Mouse (Mus musculus) left cerebral cortex, adult 2 months (tissue): ENCODE measurements around the gene Zw10. TPM values are rescaled to one million over a fixed set of nuclear protein-coding genes. Genes with fewer than 3 reads are reported as not detected.

Source experiments
- DNase-seq, 2 experiments: peaks; one replicate each; pipeline ENCODE4 v3.0.0; 2021 to 2022; ENCODE audit warnings: low spot score in 2 of 2, mixed read lengths in 1 of 2; ENCODE audit errors: extremely low spot score in 1 of 2
- H3K27ac ChIP-seq: fragments of 200-600 bp; 2 replicates; pipeline ENCODE4 v1.8.1; 2022
- H3K4me3 ChIP-seq: fragments of 200-600 bp; 2 replicates; pipeline ENCODE4 v1.8.1; 2022
- CTCF ChIP-seq: fragments of 200-600 bp; IDR thresholded peaks from 2 replicates; pipeline ENCODE4 v1.8.1; 2022; ENCODE audit warnings: antibody characterized with exemption, mild to moderate bottlenecking, moderate library complexity
- intact Hi-C: fragments of 180-260 bp; cut with DNase I; formaldehyde crosslinking; loops from one replicate; pipeline ENCODE4 v1.15.1; 2025
- long read RNA-seq, 2 experiments: library from polyadenylated mRNA; stranded (forward); transcript quantifications; one replicate each; pipeline ENCODE4 v2.0.0; 2021; ENCODE audit warnings: borderline mapping rate in 2 of 2
- total RNA-seq, 2 experiments: library from RNA; stranded (reverse); gene quantifications; 2 replicates each; pipeline ENCODE4 v1.2.3; 2021

Zw10 gene
- total RNA-seq = 10 to 100 TPM; 17.7 to 19.6 TPM
- long read RNA-seq, experiment 1, transcript Zw10-201 (16 exons, 2,863 nt) = major isoform, 9 of 19 reads
- long read RNA-seq, experiment 1, partial matches to known transcripts = 0 of 19 reads
- long read RNA-seq, experiment 1, other reads (novel, unspliced or antisense) = 10 of 19 reads
- long read RNA-seq, experiment 2, transcript Zw10-201 (16 exons, 2,863 nt) = major isoform, 12 of 22 reads
- long read RNA-seq, experiment 2, partial matches to known transcripts = 3 of 22 reads
- long read RNA-seq, experiment 2, other reads (novel, unspliced or antisense) = 7 of 22 reads

- intact Hi-C loops = loop anchor here (5.0 kb wide), 1 partner anchor 68 kb away; the partner anchor contains the start of gene Usp28
- Histone ChIP-seq H3K4me3 (peak within 1 kb of the TSS; percentile 97), H3K27ac (peak within 1 kb of the TSS; percentile 51)
- DNase-seq = peak; percentile 94
- no peak; the same call in 1 of the 2 replicates for TF ChIP-seq CTCF
These were observed at the start of gene Zw10 for GRCm38 (mm10) chr9:49055333-49056205. Gene Zw10, plus strand, starts transcription at chr9:49055613.

GRCm38 (mm10) chr9:49015824-49016223 lies 39.6 kb upstream of the Zw10 start:
- intact Hi-C loops = no loop called here
- no peak for DNase-seq
- H3K4me3 ChIP-seq = no peak overlapping the region
- TF ChIP-seq CTCF = no peak
- no peak overlapping the region for H3K27ac ChIP-seq

GRCm38 (mm10) chr9:49021289-49021688 lies 34.1 kb upstream of the Zw10 start:
- no peak overlapping the region for H3K27ac ChIP-seq
- H3K4me3 ChIP-seq = no peak overlapping the region
- DNase-seq = no peak
- intact Hi-C loops = no loop called here
- TF ChIP-seq CTCF = no peak

GRCm38 (mm10) chr9:49023956-49024355 lies 31.5 kb upstream of the Zw10 start:
- intact Hi-C loops = no loop called here
- no peak for DNase-seq
- Histone ChIP-seq H3K27ac (no peak overlapping the region), H3K4me3 (no peak overlapping the region)
- no peak for TF ChIP-seq CTCF

- no peak for TF ChIP-seq CTCF
- intact Hi-C loops = no loop called here
- Histone ChIP-seq H3K27ac (no peak overlapping the region), H3K4me3 (no peak overlapping the region)
- no peak for DNase-seq
These were observed 30.9 kb upstream of the Zw10 start for GRCm38 (mm10) chr9:49024529-49024928.

- intact Hi-C loops = no loop called here
- DNase-seq = peak in 1 of 2 experiments; percentile 50
- no peak for TF ChIP-seq CTCF
These were observed 20.6 kb upstream of the Zw10 start for GRCm38 (mm10) chr9:49034764-49035163.

GRCm38 (mm10) chr9:49050901-49051300 lies 4.5 kb upstream of the Zw10 start:
- intact Hi-C loops = loop anchor here (1.0 kb wide), 1 partner anchor 406 kb away; no protein-coding TSS in a partner anchor
- H3K4me3 ChIP-seq = no peak overlapping the region
- TF ChIP-seq CTCF = no peak
- no peak for DNase-seq
- no peak overlapping the region for H3K27ac ChIP-seq

More at GRCm38 (mm10) chr9:49034764-49035163, 20.6 kb upstream of the Zw10 start:
- H3K4me3 ChIP-seq = no peak overlapping the region
- H3K27ac ChIP-seq = no peak overlapping the region

GRCm38 (mm10) chr9:49051349-49051748 lies 4.1 kb upstream of the Zw10 start:
- Histone ChIP-seq H3K27ac (no peak overlapping the region), H3K4me3 (no peak overlapping the region)
- intact Hi-C loops = loop anchor here (1.0 kb wide), 1 partner anchor 406 kb away; no protein-coding TSS in a partner anchor
- peak; percentile 56 to 68 for DNase-seq
- peak; percentile 84 for TF ChIP-seq CTCF

GRCm38 (mm10) chr9:49054028-49054427 lies 1.4 kb upstream of the Zw10 start:
- Histone ChIP-seq H3K27ac (no peak overlapping the region), H3K4me3 (no peak overlapping the region)
- no peak for DNase-seq
- intact Hi-C loops = no loop called here
- TF ChIP-seq CTCF = no peak

- TF ChIP-seq CTCF = no peak
- H3K27ac ChIP-seq = no peak overlapping the region
- intact Hi-C loops = no loop called here
These were observed 21.4 kb downstream of the Zw10 start for GRCm38 (mm10) chr9:49076847-49077246.

GRCm38 (mm10) chr9:49081107-49081506 lies 25.7 kb downstream of the Zw10 start, which contains the start of gene Tmprss5:
Gene Tmprss5, plus strand, starts transcription at chr9:49081260.
- no peak for DNase-seq
- TF ChIP-seq CTCF = no peak

More at GRCm38 (mm10) chr9:49076847-49077246, 21.4 kb downstream of the Zw10 start:
- DNase-seq = no peak
- no peak overlapping the region for H3K4me3 ChIP-seq

GRCm38 (mm10) chr9:49081561-49081960 lies 26.1 kb downstream of the Zw10 start:
- intact Hi-C loops = loop anchor here (1.0 to 5.0 kb wide), 3 partner anchors 166 to 1356 kb away; no protein-coding TSS in a partner anchor

More at GRCm38 (mm10) chr9:49081107-49081506, 25.7 kb downstream of the Zw10 start, which contains the start of gene Tmprss5:
- Histone ChIP-seq H3K27ac (no peak within 1 kb of the TSS), H3K4me3 (no peak within 1 kb of the TSS)
- intact Hi-C loops = loop anchor here (1.0 to 5.0 kb wide), 3 partner anchors 166 to 1356 kb away; no protein-coding TSS in a partner anchor

More at GRCm38 (mm10) chr9:49081561-49081960, 26.1 kb downstream of the Zw10 start:
- peak; percentile 68 to 80 for DNase-seq
- Histone ChIP-seq H3K27ac (no peak overlapping the region), H3K4me3 (no peak overlapping the region)
- peak; percentile 90 for TF ChIP-seq CTCF
